Mouse (Mus musculus): ENCODE data around the gene Tmcc2. TPM values are rescaled to one million over a fixed set of nuclear protein-coding genes. Genes with fewer than 3 reads are reported as not detected.

The Tmcc2 gene
- polyA plus RNA-seq, 1 experiment, result 5.3 TPM

GRCm38 (mm10) chr1:132377811-132378210 lies 13.3 kb downstream of the Tmcc2 start:
- Histone ChIP-seq H3K27me3 (ENCODE audit: control insufficient read depth, insufficient read depth, low read length) (no peaks in the 10 kb centered on the region), H3K27ac (ENCODE audit: control insufficient read depth, insufficient read depth, low read length) (no peak overlapping the region)

DNA sequence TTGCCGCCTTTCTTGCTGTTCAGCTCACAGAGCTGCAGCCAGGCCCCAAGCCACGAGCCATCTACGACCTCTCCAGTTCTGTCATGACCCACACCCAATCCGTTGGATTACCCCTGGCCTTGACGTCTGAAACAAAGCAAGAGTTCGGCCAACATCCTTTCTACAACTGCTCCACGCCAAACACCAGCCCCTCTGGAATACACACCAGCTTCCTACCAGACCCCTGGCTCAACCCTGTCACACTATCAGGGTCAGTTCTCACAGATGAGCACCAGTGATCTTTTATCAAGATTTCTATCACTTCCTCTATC lies 14.1 kb downstream of the Tmcc2 start:
- DNase-seq, result no peak
- no peak overlapping the region for H3K4me3 ChIP-seq (ENCODE audit: control insufficient read depth, insufficient read depth, low read length)
- 0 out of 2 replicates have a peak, but pooled peaks cover 8% of the 10 kb centered on the region for H3K4me1 ChIP-seq (replicated peaks; ENCODE audit: control insufficient read depth, insufficient read depth, low read length)
- H3K27ac ChIP-seq (ENCODE audit: control insufficient read depth, insufficient read depth, low read length), result no peak overlapping the region
- H3K36me3 ChIP-seq (ENCODE audit: control insufficient read depth, insufficient read depth, low read length), result no peaks in the 10 kb centered on the region
- 87% methylated on average over 7 of the region's 7 CpGs for WGBS
- TF ChIP-seq POLR2A (IDR thresholded peaks at IDR 0.05; ENCODE audit: control insufficient read depth, extremely low read depth, insufficient read depth, low read length, poor library complexity) (no peak), CTCF (IDR thresholded peaks at IDR 0.05; ENCODE audit: borderline replicate concordance, control insufficient read depth, extremely low read depth, insufficient read depth, low read length, poor library complexity) (no peak)
- no peaks in the 10 kb centered on the region for H3K27me3 ChIP-seq (ENCODE audit: control insufficient read depth, insufficient read depth, low read length)

More at GRCm38 (mm10) chr1:132377811-132378210, 13.3 kb downstream of the Tmcc2 start:
- Histone ChIP-seq H3K36me3 (ENCODE audit: control insufficient read depth, insufficient read depth, low read length) (no peaks in the 10 kb centered on the region), H3K4me1 (replicated peaks; ENCODE audit: control insufficient read depth, insufficient read depth, low read length) (peaks cover 12% of the 10 kb centered on the region; the same call in 1 of the 2 replicates), H3K4me3 (ENCODE audit: control insufficient read depth, insufficient read depth, low read length) (no peak overlapping the region)
- 61% methylated on average over 3 of the region's 3 CpGs for WGBS
- no peak for TF ChIP-seq CTCF (IDR thresholded peaks at IDR 0.05; ENCODE audit: borderline replicate concordance, control insufficient read depth, extremely low read depth, insufficient read depth, low read length, poor library complexity)
- no peak for TF ChIP-seq POLR2A (IDR thresholded peaks at IDR 0.05; ENCODE audit: control insufficient read depth, extremely low read depth, insufficient read depth, low read length, poor library complexity)
- no peak for DNase-seq

- Histone ChIP-seq H3K36me3 (ENCODE audit: control insufficient read depth, insufficient read depth, low read length) (no peaks in the 10 kb centered on the region), H3K27me3 (ENCODE audit: control insufficient read depth, insufficient read depth, low read length) (no peaks in the 10 kb centered on the region), H3K4me1 (replicated peaks; ENCODE audit: control insufficient read depth, insufficient read depth, low read length) (0 out of 2 replicates have a peak, but pooled peaks cover 6% of the 10 kb centered on the region), H3K4me3 (ENCODE audit: control insufficient read depth, insufficient read depth, low read length) (no peak overlapping the region), H3K27ac (ENCODE audit: control insufficient read depth, insufficient read depth, low read length) (no peak overlapping the region)
- DNase-seq, result no peak
- no peak for TF ChIP-seq POLR2A (IDR thresholded peaks at IDR 0.05; ENCODE audit: control insufficient read depth, extremely low read depth, insufficient read depth, low read length, poor library complexity)
- TF ChIP-seq CTCF (IDR thresholded peaks at IDR 0.05; ENCODE audit: borderline replicate concordance, control insufficient read depth, extremely low read depth, insufficient read depth, low read length, poor library complexity), result no peak
- 93% methylated on average over 8 of the region's 8 CpGs for WGBS
These were observed 14.6 kb downstream of the Tmcc2 start for GRCm38 (mm10) chr1:132376211-132377054.

GRCm38 (mm10) chr1:132375256-132375655 lies 15.8 kb downstream of the Tmcc2 start:
- TF ChIP-seq CTCF (IDR thresholded peaks at IDR 0.05; ENCODE audit: borderline replicate concordance, control insufficient read depth, extremely low read depth, insufficient read depth, low read length, poor library complexity), result no peak
- TF ChIP-seq POLR2A (IDR thresholded peaks at IDR 0.05; ENCODE audit: control insufficient read depth, extremely low read depth, insufficient read depth, low read length, poor library complexity), result no peak
- Histone ChIP-seq H3K4me1 (replicated peaks; ENCODE audit: control insufficient read depth, insufficient read depth, low read length) (0 out of 2 replicates have a peak, but pooled peaks cover 6% of the 10 kb centered on the region), H3K27ac (ENCODE audit: control insufficient read depth, insufficient read depth, low read length) (no peak overlapping the region), H3K27me3 (ENCODE audit: control insufficient read depth, insufficient read depth, low read length) (no peaks in the 10 kb centered on the region), H3K36me3 (ENCODE audit: control insufficient read depth, insufficient read depth, low read length) (no peaks in the 10 kb centered on the region), H3K4me3 (ENCODE audit: control insufficient read depth, insufficient read depth, low read length) (no peak overlapping the region)
- DNase-seq, result no peak
- 79% methylated on average over 4 of the region's 4 CpGs for WGBS

GRCm38 (mm10) chr1:132374873-132375244 lies 16.2 kb downstream of the Tmcc2 start:
- H3K4me1 ChIP-seq (replicated peaks; ENCODE audit: control insufficient read depth, insufficient read depth, low read length), result 0 out of 2 replicates have a peak, but pooled peaks cover 6% of the 10 kb centered on the region
- no peak overlapping the region for H3K27ac ChIP-seq (ENCODE audit: control insufficient read depth, insufficient read depth, low read length)
- H3K27me3 ChIP-seq (ENCODE audit: control insufficient read depth, insufficient read depth, low read length), result no peaks in the 10 kb centered on the region
- H3K36me3 ChIP-seq (ENCODE audit: control insufficient read depth, insufficient read depth, low read length), result no peaks in the 10 kb centered on the region
- DNase-seq, result no peak
- 53% methylated on average over 3 of the region's 3 CpGs for WGBS
- no peak overlapping the region for H3K4me3 ChIP-seq (ENCODE audit: control insufficient read depth, insufficient read depth, low read length)
- TF ChIP-seq POLR2A (IDR thresholded peaks at IDR 0.05; ENCODE audit: control insufficient read depth, extremely low read depth, insufficient read depth, low read length, poor library complexity) (no peak), CTCF (IDR thresholded peaks at IDR 0.05; ENCODE audit: borderline replicate concordance, control insufficient read depth, extremely low read depth, insufficient read depth, low read length, poor library complexity) (no peak)

- no peak for TF ChIP-seq CTCF (IDR thresholded peaks at IDR 0.05; ENCODE audit: borderline replicate concordance, control insufficient read depth, extremely low read depth, insufficient read depth, low read length, poor library complexity)
- no peak for TF ChIP-seq POLR2A (IDR thresholded peaks at IDR 0.05; ENCODE audit: control insufficient read depth, extremely low read depth, insufficient read depth, low read length, poor library complexity)
- Histone ChIP-seq H3K4me1 (replicated peaks; ENCODE audit: control insufficient read depth, insufficient read depth, low read length) (0 out of 2 replicates have a peak, but pooled peaks cover 6% of the 10 kb centered on the region), H3K4me3 (ENCODE audit: control insufficient read depth, insufficient read depth, low read length) (no peak overlapping the region), H3K27ac (ENCODE audit: control insufficient read depth, insufficient read depth, low read length) (no peak overlapping the region), H3K36me3 (ENCODE audit: control insufficient read depth, insufficient read depth, low read length) (no peaks in the 10 kb centered on the region), H3K27me3 (ENCODE audit: control insufficient read depth, insufficient read depth, low read length) (no peaks in the 10 kb centered on the region)
- no peak for DNase-seq
- 43% methylated on average over 5 of the region's 5 CpGs for WGBS
These were observed 16.8 kb downstream of the Tmcc2 start for GRCm38 (mm10) chr1:132374140-132374872.

Measured in thymus, adult 2 months (tissue).